Mouse (Mus musculus) heart, postnatal 36 days (tissue): ENCODE results near the gene Naf1. TPM values are rescaled to one million over a fixed set of nuclear protein-coding genes. Genes with fewer than 3 reads are reported as not detected.

Source experiments
- total RNA-seq, 2 experiments: library from RNA; stranded (reverse); gene quantifications; 2 replicates each; pipeline ENCODE4 v1.2.3; 2021

Naf1 gene
- total RNA-seq, 2 experiments from 2014 or later: 4.5 to 5.0 TPM

Other genes starting within 250 kb of the Naf1 start
- gene Npy5r, start 172.1 kb upstream of the Naf1 start, total RNA-seq: not detected
- 1 to 10 TPM; 1.2 to 1.4 TPM for gene Npy1r, start 163.0 kb upstream of the Naf1 start, total RNA-seq